Mouse (Mus musculus) hindbrain, postnatal 0 days (tissue): ENCODE measurements at regions not wholly inside any gene's neighbourhood (a gene's known extent, or its start where the extent isn't known, plus 50 kb on each side); places are given as distances from the start of the nearest gene placed in this dataset.
"Not testable (repeated sequence)": the region's sequence is repeated elsewhere in the genome, so short reads cannot be mapped to it uniquely, and the experiment has no call there.

ENCODE experiments used
- ATAC-seq: fragments of 200-750 bp; cut with Nextera tagmentation; 2 replicates; pipeline ENCODE4 v1.8.0; 2017; ENCODE audit warnings: mild to moderate bottlenecking, moderate TSS enrichment, moderate library complexity
- DNase-seq: peaks from one replicate; pipeline ENCODE4 v3.0.0-alpha.2; 2015; ENCODE audit warnings: low spot score
- H3K27ac ChIP-seq: fragments of 300-500 bp; sonication (generic); 2 replicates; pipeline ENCODE4 v1.5.1; 2014; ENCODE audit warnings: mild to moderate bottlenecking
- H3K27me3 ChIP-seq: fragments of 300-500 bp; sonication (generic); 2 replicates; pipeline ENCODE4 v1.6.1; 2014; ENCODE audit warnings: low read length, mixed read lengths; ENCODE audit not compliant: insufficient read depth
- H3K36me3 ChIP-seq: fragments of 300-500 bp; sonication (generic); 2 replicates; pipeline ENCODE4 v1.6.1; 2014; ENCODE audit warnings: low read length, mixed read lengths; ENCODE audit not compliant: insufficient read depth
- H3K4me1 ChIP-seq: fragments of 300-500 bp; sonication (generic); 2 replicates; pipeline ENCODE4 v1.6.1; 2014; ENCODE audit warnings: antibody characterized with exemption, low read length, mixed read lengths; ENCODE audit not compliant: insufficient read depth
- H3K4me2 ChIP-seq: fragments of 300-500 bp; sonication (generic); 2 replicates; pipeline ENCODE4 v1.6.1; 2014; ENCODE audit warnings: low read depth, mild to moderate bottlenecking, low read length, moderate library complexity, mixed read lengths
- H3K4me3 ChIP-seq: fragments of 300-500 bp; sonication (generic); 2 replicates; pipeline ENCODE4 v1.5.1; 2014; ENCODE audit warnings: low read length
- H3K9ac ChIP-seq: fragments of 300-500 bp; sonication (generic); replicated peaks from 2 replicates; pipeline ENCODE4 v1.6.1; 2014; ENCODE audit warnings: mild to moderate bottlenecking, low read length, moderate library complexity, mixed read lengths
- H3K9me3 ChIP-seq: fragments of 300-500 bp; sonication (generic); 2 replicates; pipeline ENCODE4 v1.6.1; 2016; ENCODE audit warnings: low read length, mixed read lengths
- CTCF ChIP-seq: IDR thresholded peaks from 2 replicates; pipeline ENCODE4 v1.5.1; 2016; ENCODE audit warnings: antibody characterized with exemption, control low read depth, low read depth
- WGBS: fragments of 180-500 bp; shearing (Covaris S2); extraction: QIAGEN DNeasy Blood & Tissue Kit; methylation state at CpG from one replicate; pipeline ENCODE4 v1.1.7; 2014; 5-methylcytosine and 5-hydroxymethylcytosine counted together

DNA sequence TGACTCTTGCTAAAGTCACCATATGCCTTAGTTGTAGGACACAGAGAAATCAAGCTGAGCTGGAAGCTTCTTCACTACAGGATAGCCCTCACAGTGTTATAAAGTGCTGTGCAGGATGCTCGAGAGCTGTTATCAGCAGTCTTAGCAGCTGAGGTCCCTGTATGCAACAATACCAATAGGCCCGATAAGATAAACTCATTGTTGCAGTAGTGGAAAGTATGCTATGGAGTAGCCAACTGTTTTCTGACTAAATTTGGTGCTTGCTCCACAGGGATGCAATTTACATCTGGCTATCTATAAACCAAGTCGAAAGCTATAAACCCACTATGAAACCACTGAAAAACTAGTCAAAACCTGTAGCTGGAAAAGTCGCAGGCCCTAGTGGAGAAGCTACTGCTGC is 715.3 kb upstream of the Diaph2 start:
- H3K4me1 ChIP-seq = no peaks in the 10 kb centered on the region
- H3K4me2 ChIP-seq = no peak overlapping the region
- 78% methylated on average over 4 of the region's 4 CpGs for WGBS
- no peak for DNase-seq
- no peak overlapping the region for H3K9ac ChIP-seq
- TF ChIP-seq CTCF = no peak
- H3K9me3 ChIP-seq = no peaks in the 10 kb centered on the region
- H3K36me3 ChIP-seq = no peaks in the 10 kb centered on the region
- no peak overlapping the region for H3K27ac ChIP-seq
- H3K27me3 ChIP-seq = no peaks in the 10 kb centered on the region
- no peak for ATAC-seq
- no peak overlapping the region for H3K4me3 ChIP-seq

DNA sequence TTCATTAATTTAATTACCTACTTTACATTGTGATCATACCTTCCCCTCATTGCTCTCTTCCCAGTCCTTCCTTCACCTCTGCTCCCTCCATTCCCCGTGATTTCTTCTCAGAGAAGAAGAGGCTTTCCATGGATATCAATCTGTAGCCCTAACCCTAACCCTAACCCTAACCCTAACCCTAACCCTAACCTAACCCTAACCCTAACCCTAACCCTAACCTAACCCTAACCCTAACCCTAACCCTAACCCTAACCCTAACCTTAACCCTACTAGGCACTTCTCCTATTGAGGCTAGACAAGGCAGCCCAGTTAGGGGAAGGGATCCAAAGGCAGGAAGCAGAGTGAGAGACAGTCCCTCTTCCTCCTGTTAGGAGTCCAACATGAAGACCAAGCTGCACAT is 693.1 kb upstream of the Diaph2 start:
- DNase-seq, H3K4me1 ChIP-seq, H3K4me2 ChIP-seq, ATAC-seq, H3K27ac ChIP-seq, H3K9me3 ChIP-seq, H3K27me3 ChIP-seq, H3K9ac ChIP-seq, H3K36me3 ChIP-seq, H3K4me3 ChIP-seq: not testable (repeated sequence)
- 86% methylated on average over 1 of the region's 1 CpGs for WGBS

DNA sequence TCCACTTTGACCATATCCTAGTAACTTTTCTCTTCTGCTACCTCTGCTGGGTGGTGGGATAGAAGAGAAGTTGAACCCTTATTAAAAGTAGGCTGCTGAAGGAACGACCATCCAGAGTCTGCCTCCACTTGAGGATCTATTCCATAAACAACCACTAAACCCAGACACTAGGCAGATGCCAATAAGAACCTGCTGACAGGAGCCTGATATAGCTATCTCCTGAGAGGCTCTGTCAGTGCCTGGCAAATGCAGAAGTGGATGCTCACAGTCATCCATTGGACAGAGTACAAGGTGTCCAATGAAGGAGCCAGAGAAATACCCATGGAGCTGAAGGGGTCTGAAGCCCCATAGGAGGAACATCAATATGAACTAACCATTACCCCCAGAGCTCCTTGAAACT is 653.7 kb upstream of the Diaph2 start:
- not testable (repeated sequence) for H3K9me3 ChIP-seq, H3K4me1 ChIP-seq, H3K4me2 ChIP-seq, ATAC-seq, H3K9ac ChIP-seq, H3K27me3 ChIP-seq, H3K36me3 ChIP-seq, H3K27ac ChIP-seq, H3K4me3 ChIP-seq, DNase-seq
- whole genome bisulfite sequencing = 53% methylated on average over 1 of the region's 1 CpGs

DNA sequence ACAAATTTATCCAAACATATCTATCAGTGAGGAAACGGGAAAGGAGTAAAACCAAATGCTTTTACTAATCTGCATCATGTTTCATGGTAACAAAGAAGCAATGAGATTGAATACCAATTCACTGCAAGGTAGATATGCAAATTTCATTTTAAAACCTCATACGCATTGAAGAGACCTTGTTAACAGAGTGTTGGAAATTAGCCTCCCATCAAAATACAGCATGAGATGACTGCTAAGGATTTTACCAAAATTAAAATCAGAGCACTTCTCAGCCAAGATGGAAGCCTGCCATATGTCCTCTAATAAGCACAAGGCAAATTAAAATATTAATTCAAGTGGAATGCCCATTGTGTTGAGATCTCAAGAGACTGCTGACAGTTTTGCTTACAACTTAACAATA is 651.2 kb upstream of the Diaph2 start:
- no peaks in the 10 kb centered on the region for H3K4me1 ChIP-seq
- no peak overlapping the region for H3K4me2 ChIP-seq
- no peak overlapping the region for H3K4me3 ChIP-seq
- H3K27me3 ChIP-seq = no peaks in the 10 kb centered on the region
- no peaks in the 10 kb centered on the region for H3K36me3 ChIP-seq
- H3K9me3 ChIP-seq = no peaks in the 10 kb centered on the region
- ATAC-seq = no peak
- H3K9ac ChIP-seq = no peak overlapping the region
- 52% methylated on average over 2 of the region's 2 CpGs for WGBS
- DNase-seq = peak; percentile 11
- TF ChIP-seq CTCF = no peak
- no peak overlapping the region for H3K27ac ChIP-seq

DNA sequence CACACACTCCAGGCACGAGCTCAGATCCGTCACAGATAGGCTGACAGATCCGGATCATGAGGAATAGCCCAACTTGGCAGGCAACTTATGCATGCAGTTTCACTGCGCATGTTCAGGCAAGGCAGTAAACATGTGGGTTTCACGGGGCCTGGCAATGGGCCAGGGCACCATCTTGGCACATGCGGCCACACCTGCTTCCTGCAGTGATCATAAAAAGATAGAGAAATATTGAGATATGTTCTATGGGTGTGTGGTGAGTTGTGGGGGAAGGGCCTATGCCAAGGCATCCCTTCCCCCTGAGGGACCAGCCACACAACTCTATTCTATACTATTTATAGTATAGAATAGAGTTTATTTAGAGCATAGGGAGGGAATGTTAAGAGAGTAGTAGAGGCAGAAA is 647.3 kb upstream of the Diaph2 start:
- TF ChIP-seq CTCF = no peak
- Histone ChIP-seq H3K9ac (no peak overlapping the region), H3K4me1 (no peaks in the 10 kb centered on the region), H3K27ac (no peak overlapping the region), H3K4me3 (no peak overlapping the region), H3K36me3 (no peaks in the 10 kb centered on the region), H3K9me3 (no peaks in the 10 kb centered on the region), H3K4me2 (no peak overlapping the region), H3K27me3 (no peaks in the 10 kb centered on the region)
- ATAC-seq = no peak
- DNase-seq = no peak
- 73% methylated on average over 6 of the region's 6 CpGs for WGBS

DNA sequence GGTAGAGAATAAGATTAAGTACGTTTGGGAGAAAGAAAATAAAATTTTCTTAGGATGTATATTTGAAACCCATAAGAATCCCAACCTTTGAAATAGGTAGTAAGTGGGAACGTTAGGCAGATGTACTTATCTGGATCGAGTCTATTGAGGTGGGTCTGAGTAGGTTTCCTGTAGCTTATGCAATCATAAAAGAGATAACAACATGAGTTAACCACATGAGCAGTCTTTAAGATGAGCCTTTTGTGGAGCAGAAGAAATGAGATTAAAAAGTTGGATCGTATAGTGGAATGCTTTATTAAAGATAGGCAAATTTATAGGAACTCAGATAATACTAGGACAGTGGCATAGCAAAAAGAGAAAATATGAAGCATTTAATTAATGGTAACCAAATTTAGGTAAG is 646.3 kb upstream of the Diaph2 start:
- Histone ChIP-seq H3K4me1 (no peaks in the 10 kb centered on the region), H3K9me3 (no peaks in the 10 kb centered on the region), H3K9ac (no peak overlapping the region), H3K27me3 (no peaks in the 10 kb centered on the region), H3K4me2 (no peak overlapping the region), H3K36me3 (no peaks in the 10 kb centered on the region), H3K4me3 (no peak overlapping the region), H3K27ac (no peak overlapping the region)
- no peak for DNase-seq
- TF ChIP-seq CTCF = no peak
- WGBS = 71% methylated on average over 4 of the region's 4 CpGs
- ATAC-seq = no peak
